Comparison of ENCODE assay signal across 8 mouse cellular contexts in genomic region chr9:27298411-27299285, GRCm38 (mm10). TPM values are rescaled to one million over a fixed set of nuclear protein-coding genes. Genes with fewer than 3 reads are reported as not detected.
A peak's percentile ranks its signal among the peaks of the same experiment; 100 is the strongest.
DNase-seq lines count a peak whose midpoint lies in the region; ATAC-seq and TF ChIP-seq lines count a peak whose summit lies in the region.

Gene Igsf9b, plus strand, starts transcription at chr9:27299204.

- H3K9ac ChIP-seq in ES-Bruce4 (ENCODE audit: low read depth, poor library complexity, severe bottlenecking): peak within 1 kb of the TSS; percentile 64
- peak within 1 kb of the TSS; percentile 81 for H3K9ac ChIP-seq in forebrain, embryonic 15.5 days (replicated peaks)
- H3K9ac ChIP-seq in heart, postnatal 0 days (replicated peaks; ENCODE audit: low read depth, low read length): peak within 1 kb of the TSS; percentile 16; the same call in 1 of the 2 replicates
- H3K9ac ChIP-seq in liver, embryonic 11.5 days (ENCODE audit: low read depth, low read length): no peak within 1 kb of the TSS
- H3K9ac ChIP-seq in neural tube, embryonic 11.5 days (ENCODE audit: low read length): peak within 1 kb of the TSS; percentile 49

- H3K27me3 ChIP-seq in ES-Bruce4 (ENCODE audit: control insufficient read depth, insufficient read depth, low read length, poor library complexity, severe bottlenecking): peaks cover under 1% of the 10 kb centered on the region; the same call in 1 of the 2 replicates
- no peaks in the 10 kb centered on the region; the same call in 1 of the 2 replicates for H3K27me3 ChIP-seq in forebrain, embryonic 15.5 days
- H3K27me3 ChIP-seq in heart, postnatal 0 days (ENCODE audit: control insufficient read depth, insufficient read depth, low read length): peaks cover 13% of the 10 kb centered on the region
- H3K27me3 ChIP-seq in liver, embryonic 11.5 days (replicated peaks; ENCODE audit: control insufficient read depth, insufficient read depth, low read length): peaks cover 57% of the 10 kb centered on the region
- 0 out of 2 replicates have a peak, but pooled peaks cover 6% of the 10 kb centered on the region for H3K27me3 ChIP-seq in neural tube, embryonic 11.5 days (ENCODE audit: control insufficient read depth, insufficient read depth, low read length)
- H3K27me3 ChIP-seq in thymus, adult 2 months (ENCODE audit: control insufficient read depth, insufficient read depth, low read length): peaks cover 4% of the 10 kb centered on the region; the same call in 1 of the 2 replicates

- H3K27ac ChIP-seq in ES-Bruce4 (ENCODE audit: insufficient read depth, low read length): peak within 1 kb of the TSS; percentile 82
- peak within 1 kb of the TSS; percentile 90 for H3K27ac ChIP-seq in forebrain, embryonic 15.5 days (replicated peaks)
- no peak within 1 kb of the TSS; the same call in 1 of the 2 replicates for H3K27ac ChIP-seq in heart, postnatal 0 days (ENCODE audit: low read depth)
- no peak within 1 kb of the TSS for H3K27ac ChIP-seq in liver, embryonic 11.5 days (ENCODE audit: low read depth, low read length)
- no peak within 1 kb of the TSS for H3K27ac ChIP-seq in neural tube, embryonic 11.5 days (ENCODE audit: low read depth, low read length)
- H3K27ac ChIP-seq in thymus, adult 2 months (ENCODE audit: control insufficient read depth, insufficient read depth, low read length): no peak within 1 kb of the TSS

- peak; percentile 98 for DNase-seq in cerebellum, adult 11-12 months
- peak; percentile 90 for DNase-seq in heart, postnatal 0 days (ENCODE audit: low spot score)
- peak; percentile 92 for DNase-seq in kidney, postnatal 14 days
- peak; percentile 79 for DNase-seq in liver, embryonic 11.5 days (ENCODE audit: low spot score)
- peak; percentile 94 for DNase-seq in neural tube, embryonic 11.5 days (ENCODE audit: low spot score)
- peak; percentile 10 for DNase-seq in thymus, adult 2 months

- H3K4me3 ChIP-seq in ES-Bruce4 (ENCODE audit: low read depth, low read length): peak within 1 kb of the TSS; percentile 97
- H3K4me3 ChIP-seq in forebrain, embryonic 15.5 days: peak within 1 kb of the TSS; percentile 79
- peak within 1 kb of the TSS; percentile 57 for H3K4me3 ChIP-seq in heart, postnatal 0 days (ENCODE audit: low read depth, low read length)
- peak within 1 kb of the TSS; percentile 57 for H3K4me3 ChIP-seq in liver, embryonic 11.5 days (ENCODE audit: low read depth, low read length)
- peak within 1 kb of the TSS; percentile 72 for H3K4me3 ChIP-seq in neural tube, embryonic 11.5 days (ENCODE audit: low read depth, low read length)
- H3K4me3 ChIP-seq in thymus, adult 2 months (ENCODE audit: control insufficient read depth, insufficient read depth, low read length): peak within 1 kb of the TSS; percentile 11; the same call in 1 of the 2 replicates

- no peaks in the 10 kb centered on the region for H3K9me3 ChIP-seq in ES-Bruce4 (replicated peaks; ENCODE audit: control insufficient read depth, insufficient read depth, low read length, poor library complexity, severe bottlenecking)
- no peaks in the 10 kb centered on the region for H3K9me3 ChIP-seq in forebrain, embryonic 15.5 days
- no peaks in the 10 kb centered on the region for H3K9me3 ChIP-seq in heart, postnatal 0 days (replicated peaks; ENCODE audit: control insufficient read depth, low read length)
- H3K9me3 ChIP-seq in liver, embryonic 11.5 days (ENCODE audit: control insufficient read depth, low read length): no peaks in the 10 kb centered on the region
- H3K9me3 ChIP-seq in neural tube, embryonic 11.5 days (ENCODE audit: control insufficient read depth, low read length): no peaks in the 10 kb centered on the region

- 0 out of 2 replicates have a peak, but pooled peaks have one; percentile 32 for TF ChIP-seq EP300 in ES-Bruce4 (IDR thresholded peaks at IDR 0.05; ENCODE audit: insufficient read depth, low read depth, low read length)
- TF ChIP-seq EP300 in heart, postnatal 0 days (IDR thresholded peaks at IDR 0.05; ENCODE audit: low read depth): no peak

- TF ChIP-seq POLR2A in ES-Bruce4 (IDR thresholded peaks at IDR 0.05; ENCODE audit: insufficient read depth, low read length): no peak
- TF ChIP-seq POLR2A in thymus, adult 2 months (IDR thresholded peaks at IDR 0.05; ENCODE audit: control insufficient read depth, extremely low read depth, insufficient read depth, low read length, poor library complexity): no peak

- no peaks in the 10 kb centered on the region for H3K36me3 ChIP-seq in ES-Bruce4 (ENCODE audit: control insufficient read depth, insufficient read depth, low read length, poor library complexity, severe bottlenecking)
- H3K36me3 ChIP-seq in forebrain, embryonic 15.5 days: no peaks in the 10 kb centered on the region
- no peaks in the 10 kb centered on the region for H3K36me3 ChIP-seq in heart, postnatal 0 days (replicated peaks; ENCODE audit: control insufficient read depth, insufficient read depth, low read length)
- no peaks in the 10 kb centered on the region for H3K36me3 ChIP-seq in liver, embryonic 11.5 days (ENCODE audit: control insufficient read depth, insufficient read depth, low read length)
- H3K36me3 ChIP-seq in neural tube, embryonic 11.5 days (ENCODE audit: control insufficient read depth, insufficient read depth, low read length): no peaks in the 10 kb centered on the region; the same call in 1 of the 2 replicates
- no peaks in the 10 kb centered on the region for H3K36me3 ChIP-seq in thymus, adult 2 months (ENCODE audit: control insufficient read depth, insufficient read depth, low read length)

- WGBS in forebrain, embryonic 15.5 days: under 1% methylated on average over 40 of the region's 40 CpGs
- under 1% methylated on average over 40 of the region's 40 CpGs for WGBS in heart, postnatal 0 days
- 1% methylated on average over 40 of the region's 40 CpGs for WGBS in liver, embryonic 11.5 days
- under 1% methylated on average over 40 of the region's 40 CpGs for WGBS in neural tube, embryonic 11.5 days
- WGBS in thymus, adult 2 months: 3% methylated on average over 40 of the region's 40 CpGs

- ATAC-seq in forebrain, embryonic 15.5 days (replicated peaks): peak; percentile 100
- ATAC-seq in heart, postnatal 0 days (ENCODE audit: insufficient read depth, low read depth): peak; percentile 99
- peak; percentile 95 for ATAC-seq in liver, embryonic 11.5 days (replicated peaks; ENCODE audit: low FRiP score)
- peak; percentile 99 for ATAC-seq in neural tube, embryonic 11.5 days (ENCODE audit: insufficient read depth, low FRiP score, low TSS enrichment)

- TF ChIP-seq CTCF in ES-Bruce4 (IDR thresholded peaks at IDR 0.05; ENCODE audit: low read depth, low read length): no peak
- TF ChIP-seq CTCF in heart, postnatal 0 days (IDR thresholded peaks at IDR 0.05; ENCODE audit: low read depth): peak; percentile 13
- no peak for TF ChIP-seq CTCF in thymus, adult 2 months (IDR thresholded peaks at IDR 0.05; ENCODE audit: borderline replicate concordance, control insufficient read depth, extremely low read depth, insufficient read depth, low read length, poor library complexity)

- H3K4me2 ChIP-seq in forebrain, embryonic 15.5 days (replicated peaks): peak within 1 kb of the TSS; percentile 92
- H3K4me2 ChIP-seq in heart, postnatal 0 days (ENCODE audit: low read depth, low read length): peak within 1 kb of the TSS; percentile 76
- peak within 1 kb of the TSS; percentile 77 for H3K4me2 ChIP-seq in liver, embryonic 11.5 days
- peak within 1 kb of the TSS; percentile 95 for H3K4me2 ChIP-seq in neural tube, embryonic 11.5 days (ENCODE audit: low read depth)

- H3K4me1 ChIP-seq in ES-Bruce4 (ENCODE audit: control insufficient read depth, insufficient read depth, low read length): peaks cover 9% of the 10 kb centered on the region
- peaks cover 40% of the 10 kb centered on the region for H3K4me1 ChIP-seq in forebrain, embryonic 15.5 days
- H3K4me1 ChIP-seq in heart, postnatal 0 days (ENCODE audit: control insufficient read depth, insufficient read depth): 0 out of 2 replicates have a peak, but pooled peaks cover 14% of the 10 kb centered on the region
- no peaks in the 10 kb centered on the region; the same call in 1 of the 2 replicates for H3K4me1 ChIP-seq in liver, embryonic 11.5 days (replicated peaks; ENCODE audit: control insufficient read depth, insufficient read depth, low read length)
- peaks cover 16% of the 10 kb centered on the region for H3K4me1 ChIP-seq in neural tube, embryonic 11.5 days (ENCODE audit: control insufficient read depth, insufficient read depth, low read length)
- H3K4me1 ChIP-seq in thymus, adult 2 months (replicated peaks; ENCODE audit: control insufficient read depth, insufficient read depth, low read length): no peaks in the 10 kb centered on the region

RNA-seq across cellular contexts. Expression of gene Igsf9b, which starts in this region (rescaled TPM):
- 32.2 and 33.3 TPM in 2 replicates for polyA plus RNA-seq in ES-Bruce4 (2011; ENCODE audit: insufficient read depth, insufficient read length, low read depth, missing spikeins)
- polyA plus RNA-seq in forebrain, embryonic 15.5 days (2015; fragmentation: Nextera tagmentation; extraction: Ambion mirVana): 12.6 and 12.8 TPM in 2 replicates
- 6.0 and 9.0 TPM in 2 replicates for total RNA-seq in heart, postnatal 0 days (2014; rRNA removed; ENCODE audit: low replicate concordance)
- polyA plus RNA-seq in heart, postnatal 0 days (2015; fragmentation: Nextera tagmentation; extraction: Ambion mirVana): 2.7 and 2.8 TPM in 2 replicates
- polyA plus RNA-seq in liver, embryonic 11.5 days (2014; fragmentation: Nextera tagmentation; extraction: Ambion mirVana): 0.25 and 0.48 TPM in 2 replicates
- polyA plus RNA-seq in neural tube, embryonic 11.5 days (2014; fragmentation: Nextera tagmentation; extraction: Ambion mirVana): 6.1 and 7.4 TPM in 2 replicates
- polyA plus RNA-seq in thymus, adult 2 months (2012; rRNA removed): 0.87 and 1.0 TPM in 2 replicates

Comparison
In these comparisons a context has a peak if more than half of its experiments do, and no peak if none do; other contexts are left out.
1. Peak in DNase-seq, ATAC-seq, H3K4me3 ChIP-seq and H3K4me2 ChIP-seq in liver, embryonic 11.5 days; RNA of the gene not detected or under 1 TPM.
2. H3K27ac ChIP-seq: peak in ES-Bruce4 (single experiment) and forebrain, embryonic 15.5 days (single experiment); none in heart, postnatal 0 days (single experiment), liver, embryonic 11.5 days (single experiment), neural tube, embryonic 11.5 days (single experiment) and thymus, adult 2 months (single experiment).
3. H3K4me3 ChIP-seq: peak in every context shown above with its lines; median percentile 97 in ES-Bruce4; 79 in forebrain, embryonic 15.5 days; 72 in neural tube, embryonic 11.5 days; 57 in heart, postnatal 0 days; 57 in liver, embryonic 11.5 days; 11 in thymus, adult 2 months.
4. DNase-seq: peak in every context shown above with its lines; median percentile 98 in cerebellum, adult 11-12 months; 94 in neural tube, embryonic 11.5 days; 92 in kidney, postnatal 14 days; 90 in heart, postnatal 0 days; 79 in liver, embryonic 11.5 days; 10 in thymus, adult 2 months.
5. Peak in every context shown above with its lines, with median percentiles within 50 percentile points of each other: ATAC-seq and H3K4me2 ChIP-seq.